Mouse (Mus musculus): ENCODE results near the gene Cyp2d11. TPM values are rescaled to one million over a fixed set of nuclear protein-coding genes. Genes with fewer than 3 reads are reported as not detected.
"Not testable (repeated sequence)": the region's sequence is repeated elsewhere in the genome, so short reads cannot be mapped to it uniquely, and the experiment has no call there.

Gene Cyp2d11
- polyA plus RNA-seq, 1 experiment from 2014 or later = not detected

- ATAC-seq (ENCODE audit: low FRiP score); H3K4me1 ChIP-seq (replicated peaks; ENCODE audit: control insufficient read depth, insufficient read depth, low read length): not testable (repeated sequence)
- 74% methylated on average over 7 of the region's 12 CpGs for WGBS
Measured at GRCm38 (mm10) chr15:82363801-82364200, 30.0 kb downstream of the Cyp2d11 start.

GRCm38 (mm10) chr15:82362234-82362633 lies 31.6 kb downstream of the Cyp2d11 start:
- no peak for ATAC-seq (ENCODE audit: low FRiP score)
- Histone ChIP-seq H3K27ac (ENCODE audit: low read depth, low read length) (no peak overlapping the region), H3K4me1 (replicated peaks; ENCODE audit: control insufficient read depth, insufficient read depth, low read length) (no peaks in the 10 kb centered on the region), H3K9me3 (ENCODE audit: control insufficient read depth, low read length) (no peaks in the 10 kb centered on the region), H3K36me3 (ENCODE audit: control insufficient read depth, insufficient read depth, low read length) (no peaks in the 10 kb centered on the region), H3K9ac (ENCODE audit: low read depth, low read length) (no peak overlapping the region), H3K4me3 (ENCODE audit: low read depth, low read length) (no peak overlapping the region), H3K27me3 (ENCODE audit: control insufficient read depth, insufficient read depth, low read length) (no peaks in the 10 kb centered on the region), H3K4me2 (replicated peaks; ENCODE audit: low read depth, low read length) (no peak overlapping the region)
- WGBS = 90% methylated on average over 3 of the region's 4 CpGs
- DNase-seq (ENCODE audit: low spot score) = no peak

More at GRCm38 (mm10) chr15:82363801-82364200, 30.0 kb downstream of the Cyp2d11 start:
- not testable (repeated sequence) for H3K27ac ChIP-seq (ENCODE audit: low read depth, low read length); H3K9ac ChIP-seq (ENCODE audit: low read depth, low read length); H3K27me3 ChIP-seq (ENCODE audit: control insufficient read depth, insufficient read depth, low read length); H3K4me3 ChIP-seq (ENCODE audit: low read depth, low read length); H3K36me3 ChIP-seq (ENCODE audit: control insufficient read depth, insufficient read depth, low read length); DNase-seq (ENCODE audit: low spot score); H3K9me3 ChIP-seq (ENCODE audit: control insufficient read depth, low read length); H3K4me2 ChIP-seq (replicated peaks; ENCODE audit: low read depth, low read length)

- 84% methylated on average over 11 of the region's 11 CpGs for WGBS
Measured at GRCm38 (mm10) chr15:82361459-82362018, 32.3 kb downstream of the Cyp2d11 start.

GRCm38 (mm10) chr15:82358431-82359260 lies 35.2 kb downstream of the Cyp2d11 start:
- H3K4me3 ChIP-seq (ENCODE audit: low read depth, low read length) = no peak overlapping the region
- no peak for DNase-seq (ENCODE audit: low spot score)
- H3K27ac ChIP-seq (ENCODE audit: low read depth, low read length) = no peak overlapping the region
- no peak overlapping the region for H3K9ac ChIP-seq (ENCODE audit: low read depth, low read length)
- no peaks in the 10 kb centered on the region for H3K36me3 ChIP-seq (ENCODE audit: control insufficient read depth, insufficient read depth, low read length)
- WGBS = 65% methylated on average over 22 of the region's 22 CpGs
- no peaks in the 10 kb centered on the region for H3K27me3 ChIP-seq (ENCODE audit: control insufficient read depth, insufficient read depth, low read length)
- no peak for ATAC-seq (ENCODE audit: low FRiP score)
- no peak overlapping the region for H3K4me2 ChIP-seq (replicated peaks; ENCODE audit: low read depth, low read length)
- H3K4me1 ChIP-seq (replicated peaks; ENCODE audit: control insufficient read depth, insufficient read depth, low read length) = no peaks in the 10 kb centered on the region
- no peaks in the 10 kb centered on the region for H3K9me3 ChIP-seq (ENCODE audit: control insufficient read depth, low read length)

More at GRCm38 (mm10) chr15:82361459-82362018, 32.3 kb downstream of the Cyp2d11 start:
- DNase-seq (ENCODE audit: low spot score) = no peak
- Histone ChIP-seq H3K4me3 (ENCODE audit: low read depth, low read length) (no peak overlapping the region), H3K27ac (ENCODE audit: low read depth, low read length) (no peak overlapping the region), H3K4me1 (replicated peaks; ENCODE audit: control insufficient read depth, insufficient read depth, low read length) (no peaks in the 10 kb centered on the region), H3K9me3 (ENCODE audit: control insufficient read depth, low read length) (no peaks in the 10 kb centered on the region), H3K36me3 (ENCODE audit: control insufficient read depth, insufficient read depth, low read length) (no peaks in the 10 kb centered on the region), H3K9ac (ENCODE audit: low read depth, low read length) (no peak overlapping the region), H3K27me3 (ENCODE audit: control insufficient read depth, insufficient read depth, low read length) (no peaks in the 10 kb centered on the region), H3K4me2 (replicated peaks; ENCODE audit: low read depth, low read length) (no peak overlapping the region)
- no peak for ATAC-seq (ENCODE audit: low FRiP score)

- ATAC-seq (ENCODE audit: low FRiP score) = peak; percentile 98
- WGBS = 3% methylated on average over 57 of the region's 57 CpGs
- no peaks in the 10 kb centered on the region for H3K27me3 ChIP-seq (ENCODE audit: control insufficient read depth, insufficient read depth, low read length)
Measured at GRCm38 (mm10) chr15:82354126-82354945, 39.5 kb downstream of the Cyp2d11 start, which contains the start of gene Ndufa6. Ndufa6 (minus strand) TSS chr15:82354322.

GRCm38 (mm10) chr15:82353745-82354113 lies 40.1 kb downstream of the Cyp2d11 start:
- ATAC-seq (ENCODE audit: low FRiP score) = peak; percentile 74
- Histone ChIP-seq H3K4me3 (ENCODE audit: low read depth, low read length) (peak overlapping the region; percentile 78), H3K36me3 (ENCODE audit: control insufficient read depth, insufficient read depth, low read length) (0 out of 2 replicates have a peak, but pooled peaks cover 3% of the 10 kb centered on the region), H3K9me3 (ENCODE audit: control insufficient read depth, low read length) (no peaks in the 10 kb centered on the region), H3K4me1 (replicated peaks; ENCODE audit: control insufficient read depth, insufficient read depth, low read length) (no peaks in the 10 kb centered on the region), H3K9ac (ENCODE audit: low read depth, low read length) (peak overlapping the region; percentile 86), H3K27ac (ENCODE audit: low read depth, low read length) (peak overlapping the region; percentile 70), H3K27me3 (ENCODE audit: control insufficient read depth, insufficient read depth, low read length) (no peaks in the 10 kb centered on the region), H3K4me2 (replicated peaks; ENCODE audit: low read depth, low read length) (peak overlapping the region; percentile 48)
- WGBS = 0% methylated on average over 23 of the region's 23 CpGs
- no peak for DNase-seq (ENCODE audit: low spot score)

More at GRCm38 (mm10) chr15:82354126-82354945, 39.5 kb downstream of the Cyp2d11 start, which contains the start of gene Ndufa6:
- DNase-seq (ENCODE audit: low spot score) = peak; percentile 97
- Histone ChIP-seq H3K9ac (ENCODE audit: low read depth, low read length) (peak within 1 kb of the TSS; percentile 86), H3K4me2 (replicated peaks; ENCODE audit: low read depth, low read length) (peak within 1 kb of the TSS; percentile 76), H3K4me1 (replicated peaks; ENCODE audit: control insufficient read depth, insufficient read depth, low read length) (no peaks in the 10 kb centered on the region), H3K4me3 (ENCODE audit: low read depth, low read length) (peak within 1 kb of the TSS; percentile 78), H3K9me3 (ENCODE audit: control insufficient read depth, low read length) (no peaks in the 10 kb centered on the region), H3K27ac (ENCODE audit: low read depth, low read length) (peak within 1 kb of the TSS; percentile 70), H3K36me3 (ENCODE audit: control insufficient read depth, insufficient read depth, low read length) (no peaks in the 10 kb centered on the region)

GRCm38 (mm10) chr15:82353078-82353744 lies 40.6 kb downstream of the Cyp2d11 start:
- Histone ChIP-seq H3K36me3 (ENCODE audit: control insufficient read depth, insufficient read depth, low read length) (0 out of 2 replicates have a peak, but pooled peaks cover 6% of the 10 kb centered on the region), H3K9me3 (ENCODE audit: control insufficient read depth, low read length) (no peaks in the 10 kb centered on the region), H3K27me3 (ENCODE audit: control insufficient read depth, insufficient read depth, low read length) (no peaks in the 10 kb centered on the region), H3K4me3 (ENCODE audit: low read depth, low read length) (peak overlapping the region; percentile 78), H3K4me2 (replicated peaks; ENCODE audit: low read depth, low read length) (peak overlapping the region; percentile 48), H3K9ac (ENCODE audit: low read depth, low read length) (peak overlapping the region; percentile 86), H3K4me1 (replicated peaks; ENCODE audit: control insufficient read depth, insufficient read depth, low read length) (no peaks in the 10 kb centered on the region), H3K27ac (ENCODE audit: low read depth, low read length) (no peak overlapping the region)
- peak; percentile 7 for DNase-seq (ENCODE audit: low spot score)
- 36% methylated on average over 14 of the region's 14 CpGs for WGBS
- no peak for ATAC-seq (ENCODE audit: low FRiP score)

- no peak overlapping the region for H3K27ac ChIP-seq (ENCODE audit: low read depth, low read length)
- H3K27me3 ChIP-seq (ENCODE audit: control insufficient read depth, insufficient read depth, low read length) = no peaks in the 10 kb centered on the region
- no peaks in the 10 kb centered on the region for H3K9me3 ChIP-seq (ENCODE audit: control insufficient read depth, low read length)
- H3K36me3 ChIP-seq (ENCODE audit: control insufficient read depth, insufficient read depth, low read length) = 0 out of 2 replicates have a peak, but pooled peaks cover 6% of the 10 kb centered on the region
- H3K4me3 ChIP-seq (ENCODE audit: low read depth, low read length) = no peak overlapping the region
- WGBS = 96% methylated on average over 3 of the region's 3 CpGs
- H3K4me1 ChIP-seq (replicated peaks; ENCODE audit: control insufficient read depth, insufficient read depth, low read length) = no peaks in the 10 kb centered on the region; the same call in 1 of the 2 replicates
- ATAC-seq (ENCODE audit: low FRiP score) = no peak
- H3K4me2 ChIP-seq (replicated peaks; ENCODE audit: low read depth, low read length) = no peak overlapping the region
- H3K9ac ChIP-seq (ENCODE audit: low read depth, low read length) = no peak overlapping the region
- no peak for DNase-seq (ENCODE audit: low spot score)
Measured at GRCm38 (mm10) chr15:82351480-82351879, 42.3 kb downstream of the Cyp2d11 start.
